Mouse (Mus musculus) embryonic fibroblast, embryonic 13.5 days (primary cell): ENCODE results near the gene Rtkn2.

Experiments used
- CTCF ChIP-seq: IDR thresholded peaks from 2 replicates; pipeline ENCODE4 v1.5.1; 2011; ENCODE audit warnings: mild to moderate bottlenecking, control low read depth, low read length, moderate library complexity, borderline replicate concordance; ENCODE audit not compliant: insufficient read depth
- POLR2A ChIP-seq: IDR thresholded peaks from 2 replicates; pipeline ENCODE4 v1.6.1; 2011; ENCODE audit warnings: low read depth, mild to moderate bottlenecking, control low read depth, low read length, moderate library complexity

- TF ChIP-seq POLR2A (no peak), CTCF (no peak)
These were observed 12.4 kb upstream of the Rtkn2 start for GRCm38 (mm10) chr10:67966983-67967382.
